Mouse (Mus musculus) monocyte, adult 2 months (primary cell): ENCODE measurements around the gene Tanc2.

Experiments used
- DNase-seq, 2 experiments: peaks; one replicate each; pipeline ENCODE4 v3.0.0; 2022; ENCODE audit warnings: low spot score in 2 of 2, low read depth in 1 of 2

Gene Tanc2

DNA sequence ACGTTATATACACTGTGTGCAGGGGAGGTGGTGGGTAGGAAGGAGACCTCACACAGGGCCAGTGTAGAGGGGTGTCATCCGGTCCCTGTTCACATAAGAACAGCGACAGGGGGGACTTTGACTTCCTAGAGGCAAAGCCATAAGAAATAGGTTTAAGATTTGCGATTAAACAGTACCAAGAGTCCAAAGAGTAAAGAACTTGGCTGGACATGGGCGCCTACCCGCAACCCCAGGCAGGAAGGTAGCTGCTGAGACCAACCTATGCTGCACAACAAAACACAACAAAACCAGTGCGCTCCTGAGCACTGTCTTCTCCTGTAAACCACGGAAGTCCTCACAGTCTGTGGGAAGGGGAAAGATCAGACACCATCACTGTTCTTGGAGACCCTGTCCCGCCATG lies 362.3 kb downstream of the Tanc2 start:
- DNase-seq, result no peak

DNA sequence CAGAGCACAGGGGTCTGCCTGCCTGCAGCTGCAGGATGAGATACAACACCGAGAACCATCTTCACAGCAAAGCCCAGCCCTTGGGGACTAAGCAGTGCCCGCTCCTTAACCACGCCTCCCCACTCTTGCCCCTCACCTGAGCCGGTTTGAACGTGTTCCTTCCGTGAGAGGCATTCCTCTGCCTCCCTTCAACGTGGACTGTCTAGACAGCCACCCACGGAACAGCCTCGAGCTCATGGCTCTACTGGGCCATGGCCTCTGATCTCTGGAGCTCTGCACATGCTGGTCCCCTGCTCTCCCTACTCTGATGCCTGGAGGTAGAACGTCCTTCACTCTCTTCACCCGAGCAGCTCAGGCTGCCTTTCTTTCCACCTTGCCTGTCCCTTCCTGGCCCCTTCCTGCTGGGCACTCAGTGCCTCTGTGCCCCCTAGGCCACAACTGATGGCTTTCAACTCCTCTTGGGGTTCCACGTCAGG lies 363.2 kb downstream of the Tanc2 start, which contains the start of gene Cyb561:
Gene Cyb561 (minus strand): TSS at position 426 of the 476 bp plus-strand sequence.
- no peak for DNase-seq

DNA sequence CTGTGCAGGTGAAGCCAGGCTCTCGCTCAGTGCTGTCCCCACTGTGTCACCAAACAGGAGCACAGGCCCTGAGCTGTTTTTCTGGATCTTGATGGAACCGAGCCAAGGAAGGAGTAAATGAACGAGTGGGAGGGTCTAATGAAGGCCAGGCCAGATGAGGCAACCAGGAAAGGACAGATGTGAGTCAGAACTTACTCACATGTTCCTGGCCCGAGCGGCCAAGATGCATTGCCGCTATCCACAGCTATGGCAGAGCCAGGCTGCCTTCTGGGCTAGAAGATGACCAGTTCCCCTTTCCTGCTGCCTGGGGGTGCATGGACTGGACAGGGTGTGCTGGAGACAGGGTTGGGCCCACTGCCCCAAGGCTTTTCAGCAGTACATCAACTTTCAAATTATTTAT lies 363.6 kb downstream of the Tanc2 start:
- no peak for DNase-seq

DNA sequence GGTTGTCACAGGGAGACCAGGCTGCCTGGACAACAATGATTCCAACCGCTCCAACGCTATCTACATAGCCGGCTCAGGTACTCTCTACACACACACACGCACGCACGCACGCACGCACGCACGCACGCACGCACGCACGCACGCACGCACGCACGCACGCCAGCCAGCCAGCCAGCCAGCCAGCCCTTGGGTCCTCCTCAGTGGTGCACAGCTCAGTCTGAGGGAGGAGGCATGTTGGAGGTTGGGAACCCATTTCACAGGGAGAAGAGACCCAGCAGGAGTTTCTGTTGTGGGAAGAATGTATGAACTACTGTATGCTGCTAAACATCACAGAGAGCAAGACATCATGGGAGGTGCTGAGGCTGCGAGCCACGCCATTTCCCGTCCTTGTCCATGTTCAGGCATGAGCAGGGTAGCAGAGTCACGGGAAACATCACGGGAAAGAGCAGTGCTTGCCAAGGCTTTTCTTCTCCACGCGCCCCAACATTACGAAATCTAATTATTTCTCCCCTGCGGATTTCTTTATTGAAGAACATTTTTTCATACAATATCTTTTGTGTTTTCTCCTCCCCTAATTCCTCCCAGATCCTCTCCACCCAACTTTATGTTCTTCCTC lies 366.1 kb downstream of the Tanc2 start:
- DNase-seq, result no peak

DNA sequence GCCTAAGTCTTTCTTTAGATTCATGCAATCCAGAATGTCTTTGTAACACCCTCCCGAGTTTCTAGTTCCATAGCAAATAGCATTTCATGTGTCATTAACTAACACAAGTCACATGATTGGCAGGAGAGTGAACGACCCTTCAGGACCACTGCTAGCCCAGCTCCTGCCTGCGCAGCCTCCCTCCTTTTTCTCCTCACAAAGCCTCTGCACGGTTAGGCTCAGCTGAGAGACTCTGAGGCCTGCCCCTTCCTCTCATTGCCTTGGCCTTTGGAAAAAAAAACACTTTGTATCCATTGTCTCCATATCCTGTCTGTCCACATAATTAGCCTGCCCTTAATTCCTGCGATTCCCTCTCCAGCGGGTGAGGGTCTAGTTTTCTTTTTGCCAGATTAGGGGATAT lies 367.7 kb downstream of the Tanc2 start:
- no peak for DNase-seq

DNA sequence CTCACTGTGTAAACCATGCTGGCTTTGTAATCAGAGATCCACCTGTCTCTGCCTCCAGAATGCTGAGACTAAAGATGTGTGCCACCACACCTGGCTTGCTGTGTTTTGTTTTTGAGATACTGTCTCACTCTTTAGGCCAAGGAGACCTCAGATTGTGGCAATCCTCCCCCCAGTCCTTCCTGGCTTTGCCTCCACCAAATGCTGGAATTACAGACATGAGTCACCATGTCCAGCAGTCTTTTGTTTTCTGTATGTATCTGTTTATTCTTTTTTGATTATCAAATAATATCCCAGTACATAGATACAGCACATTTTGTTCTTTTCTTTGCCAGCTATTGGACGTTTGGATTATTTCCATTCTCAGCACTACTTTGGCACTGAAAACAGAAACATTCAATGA lies 368.8 kb downstream of the Tanc2 start:
- DNase-seq, result no peak

DNA sequence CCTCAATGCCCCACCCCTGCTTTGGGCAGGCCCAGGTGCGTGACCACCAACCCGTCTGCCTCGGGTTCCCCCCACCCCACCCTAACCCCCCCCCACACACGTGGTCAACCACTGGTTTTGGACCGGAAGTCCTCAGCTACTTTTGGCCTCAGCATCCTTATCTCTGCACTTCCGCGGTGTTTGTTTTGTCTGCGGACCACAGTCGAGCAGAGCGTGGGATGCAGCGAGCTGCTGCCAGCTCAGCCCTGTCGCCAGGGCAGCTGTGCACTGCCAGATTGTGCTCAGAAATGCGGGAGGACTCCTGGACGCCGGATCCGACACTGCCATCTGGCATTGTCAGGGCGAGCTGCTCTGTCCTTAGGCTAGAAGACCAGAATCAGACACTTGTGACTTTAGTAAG lies 369.6 kb downstream of the Tanc2 start:
- DNase-seq, result no peak

DNA sequence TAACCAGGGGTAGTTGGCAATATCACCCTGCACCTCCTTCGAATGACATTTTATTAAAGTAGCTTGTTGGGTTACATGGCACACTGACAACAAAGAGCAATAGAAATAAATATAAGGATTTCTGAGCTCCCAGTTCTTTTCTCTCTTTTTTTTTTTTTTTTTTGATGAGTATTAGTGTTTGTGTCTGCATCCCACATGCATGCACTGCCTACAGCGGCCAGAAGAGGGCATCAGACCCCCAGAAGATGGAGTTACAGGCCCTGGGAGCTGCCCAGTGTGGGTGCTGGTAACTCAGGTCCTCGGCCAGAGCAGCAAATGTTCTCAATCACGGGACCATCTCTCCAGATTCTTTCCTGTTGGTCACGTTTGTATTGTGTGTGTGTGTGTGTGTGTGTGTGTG lies 374.9 kb downstream of the Tanc2 start:
- DNase-seq, result no peak

DNA sequence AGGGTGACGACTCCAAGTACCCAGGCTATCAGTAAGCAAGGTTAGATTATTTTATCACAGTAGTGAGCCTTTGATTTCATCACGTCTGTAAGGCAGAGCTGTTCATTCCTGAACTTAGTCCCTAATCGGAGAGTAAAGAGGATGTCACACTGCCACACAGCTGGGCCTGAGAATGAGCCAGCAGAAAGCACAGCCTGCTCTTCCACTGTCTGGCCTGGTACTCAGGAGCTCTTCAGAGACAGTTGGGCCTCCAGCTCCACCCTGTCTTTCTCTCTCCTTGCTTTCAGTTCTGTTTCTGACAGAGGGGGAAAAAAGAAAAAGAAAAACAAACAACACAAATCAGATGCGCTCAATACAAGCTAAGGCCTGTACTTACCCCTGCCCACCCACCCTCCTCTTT lies 376.5 kb downstream of the Tanc2 start:
- no peak for DNase-seq

DNA sequence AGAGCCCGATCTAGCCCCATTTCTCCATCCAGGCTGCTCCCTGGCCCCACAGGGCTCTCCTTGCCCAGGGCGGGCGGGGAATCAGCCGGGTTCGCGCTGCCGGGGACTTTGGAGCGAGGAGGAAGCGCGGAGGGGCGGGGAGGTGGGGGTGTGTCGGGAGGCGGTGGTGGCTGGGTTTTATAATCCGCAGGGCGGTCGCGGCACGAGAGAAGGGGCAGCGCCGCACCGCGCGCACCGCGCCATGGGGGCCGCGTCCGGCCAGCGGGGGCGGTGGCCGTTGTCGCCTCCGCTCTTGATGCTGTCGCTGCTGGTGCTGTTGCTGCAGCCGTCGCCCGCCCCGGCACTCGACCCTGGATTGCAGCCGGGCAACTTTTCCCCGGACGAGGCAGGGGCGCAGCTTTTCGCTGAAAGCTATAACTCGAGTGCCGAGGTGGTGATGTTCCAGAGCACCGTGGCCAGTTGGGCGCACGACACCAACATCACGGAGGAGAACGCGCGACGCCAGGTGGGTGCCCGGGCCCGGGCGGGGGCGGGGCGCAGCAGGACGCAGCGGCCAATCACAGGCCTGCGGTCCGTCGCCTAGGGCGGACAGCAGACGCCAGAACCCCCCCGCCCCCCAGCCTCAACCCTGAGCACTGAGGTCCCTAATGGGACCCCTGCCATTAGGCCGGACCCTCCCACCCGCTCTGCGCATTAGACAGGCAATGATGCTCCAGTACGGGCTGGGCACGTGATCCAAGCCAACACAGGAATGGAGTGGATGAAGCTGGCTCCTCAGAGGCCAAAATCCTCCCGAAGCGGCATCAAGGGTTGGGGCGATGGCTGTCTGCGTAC lies 378.2 kb downstream of the Tanc2 start, which contains the start of gene Ace:
Gene Ace (plus strand): TSS at position 205 of the 834 bp plus-strand sequence.
- DNase-seq, result no peak

DNA sequence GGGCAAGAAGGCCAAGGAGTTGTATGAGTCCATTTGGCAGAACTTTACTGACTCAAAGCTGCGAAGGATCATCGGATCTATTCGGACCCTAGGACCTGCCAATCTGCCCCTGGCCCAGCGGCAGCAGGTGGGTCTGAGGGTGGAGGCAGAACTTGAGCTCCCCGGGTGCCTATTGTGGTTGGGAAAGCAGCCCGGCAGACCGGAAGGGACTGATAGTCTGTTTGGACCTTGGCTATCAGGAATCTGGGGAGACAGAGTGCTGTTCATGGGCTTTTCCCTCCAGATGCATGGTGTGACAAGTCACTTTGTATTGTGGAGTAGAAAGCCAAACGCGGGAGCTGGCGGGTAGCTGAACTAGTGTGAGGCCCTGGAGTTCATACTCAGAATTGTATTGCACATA lies 379.2 kb downstream of the Tanc2 start:
- DNase-seq, result no peak

DNA sequence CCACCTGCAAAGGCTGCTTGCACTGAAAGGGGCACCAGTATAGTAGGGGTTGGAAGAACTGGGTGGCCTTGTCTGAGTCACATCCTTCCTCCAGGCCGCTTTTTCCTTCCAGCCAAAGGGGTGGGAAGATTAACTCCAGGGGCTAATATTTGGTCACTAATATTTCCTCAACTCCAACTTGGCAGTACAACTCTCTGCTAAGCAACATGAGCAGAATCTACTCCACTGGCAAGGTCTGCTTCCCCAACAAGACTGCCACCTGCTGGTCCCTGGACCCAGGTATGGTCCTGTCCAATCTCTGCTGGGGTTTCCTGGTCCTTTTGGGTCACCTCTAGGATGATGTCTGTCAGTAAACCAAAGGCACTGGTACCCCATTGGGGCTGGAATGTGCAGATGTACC lies 379.7 kb downstream of the Tanc2 start:
- DNase-seq, result no peak

DNA sequence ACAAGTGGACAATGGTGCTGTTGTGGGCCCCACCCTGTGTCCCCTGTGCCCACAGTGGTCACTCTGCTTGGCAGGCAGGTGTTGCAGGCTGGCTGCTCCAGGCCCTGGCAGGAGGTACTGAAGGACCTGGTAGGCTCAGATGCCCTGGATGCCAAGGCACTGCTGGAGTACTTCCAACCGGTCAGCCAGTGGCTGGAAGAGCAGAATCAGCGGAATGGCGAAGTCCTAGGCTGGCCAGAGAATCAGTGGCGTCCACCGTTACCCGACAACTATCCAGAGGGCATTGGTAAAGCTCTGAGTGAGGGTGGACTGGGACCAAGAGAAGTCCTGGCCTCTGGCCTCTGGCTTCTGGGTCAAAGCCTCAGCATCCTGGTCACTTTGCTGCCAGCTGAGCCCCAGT lies 384.8 kb downstream of the Tanc2 start:
- DNase-seq, result no peak

DNA sequence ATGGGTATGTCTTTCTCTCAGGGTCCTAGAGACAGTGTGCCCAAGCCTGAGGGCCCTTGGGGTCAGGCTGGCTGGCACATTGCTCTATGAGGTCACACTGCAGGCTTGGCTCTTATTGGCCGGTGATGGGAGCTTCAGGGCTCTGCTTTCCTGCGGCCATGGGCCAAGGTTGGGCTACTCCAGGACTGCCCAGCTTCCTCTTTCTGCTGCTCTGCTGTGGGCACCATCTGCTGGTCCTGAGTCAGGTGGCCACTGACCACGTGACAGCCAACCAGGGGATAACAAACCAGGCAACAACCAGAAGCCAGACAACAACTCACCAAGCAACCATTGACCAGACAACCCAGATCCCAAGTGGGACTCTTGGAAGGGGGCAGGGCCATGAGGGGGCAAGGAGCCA lies 385.3 kb downstream of the Tanc2 start:
- no peak for DNase-seq

DNA sequence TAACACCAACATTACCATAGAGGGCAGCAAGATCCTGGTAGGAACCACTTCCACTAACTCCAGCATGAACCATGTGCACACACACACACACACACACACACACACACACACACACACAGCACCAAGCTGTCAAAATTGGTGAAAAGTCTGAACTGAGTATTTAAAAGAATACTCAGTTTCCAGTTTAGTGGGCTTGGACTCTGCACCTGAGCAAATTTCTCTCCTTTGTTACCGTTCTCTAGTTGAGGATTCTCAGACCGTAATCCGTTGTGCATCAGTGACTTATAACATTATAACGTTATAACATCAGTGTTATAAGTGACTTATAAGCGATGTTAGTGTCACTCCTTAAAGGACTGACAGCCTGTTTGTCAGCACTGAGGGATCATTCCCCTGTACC lies 385.9 kb downstream of the Tanc2 start:
- DNase-seq, result no peak

DNA sequence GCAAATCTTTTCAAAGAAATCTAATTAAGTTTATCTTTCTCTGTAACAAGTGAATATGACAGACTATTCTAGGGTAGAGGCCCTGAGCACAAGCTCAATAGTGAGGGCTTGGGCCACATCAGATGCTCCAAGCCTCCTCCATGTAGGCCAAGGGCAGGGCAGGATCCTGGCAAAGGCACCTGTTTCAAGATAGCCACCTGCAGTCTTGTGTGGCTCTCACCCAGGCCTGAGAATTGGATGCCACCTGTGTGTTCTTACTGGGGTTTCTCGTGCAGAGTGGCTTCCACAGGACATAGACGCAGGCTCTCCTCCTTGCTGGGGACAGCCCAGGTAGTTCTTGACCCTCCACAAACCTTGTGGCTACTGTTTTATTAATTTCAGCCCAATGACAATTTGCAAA lies 388.4 kb downstream of the Tanc2 start:
- DNase-seq, result no peak

DNA sequence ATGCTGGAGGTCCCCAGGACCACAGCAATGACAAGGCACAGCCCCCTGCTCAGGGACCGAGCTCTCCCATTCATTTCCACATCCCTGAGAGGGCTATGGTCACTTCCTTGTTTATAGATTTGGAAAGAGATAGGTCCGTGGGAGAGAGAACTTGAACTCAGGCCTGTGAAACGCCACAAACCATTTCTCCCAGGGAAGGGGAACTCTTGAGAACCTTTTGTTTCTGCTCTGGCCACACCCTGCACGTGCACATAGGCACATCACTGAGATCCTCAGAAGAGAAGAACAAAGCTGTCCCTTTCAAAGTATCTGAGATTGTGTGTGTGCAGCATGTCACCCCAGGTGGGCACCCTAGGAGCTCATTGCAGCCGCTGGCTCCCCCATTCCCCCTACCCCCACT lies 388.8 kb downstream of the Tanc2 start:
- DNase-seq, result peak in 1 of 2 experiments; percentile 43
